Mouse (Mus musculus) gastrocnemius, postnatal 36 days (tissue): ENCODE results near the gene Hexb. TPM values are rescaled to one million over a fixed set of nuclear protein-coding genes. Genes with fewer than 3 reads are reported as not detected.

Experiments used
- DNase-seq, 2 experiments: peaks; one replicate each; pipeline ENCODE4 v3.0.0; 2022
- intact Hi-C: fragments of 180-260 bp; cut with DNase I; formaldehyde crosslinking; loops from one replicate; pipeline ENCODE4 v1.15.1; 2025
- long read RNA-seq, 2 experiments: library from polyadenylated mRNA; stranded (forward); transcript quantifications; one replicate each; pipeline ENCODE4 v2.0.0; 2021
- total RNA-seq, 2 experiments: library from RNA; stranded (reverse); gene quantifications; 2 replicates each; pipeline ENCODE4 v1.2.3; 2021

The Hexb gene
- total RNA-seq: 1 to 10 TPM; 6.8 to 7.7 TPM
- long read RNA-seq, experiment 1, transcript Hexb-201 (14 exons, 1,905 nt): major isoform, 9 of 12 reads
- long read RNA-seq, experiment 1, partial matches to known transcripts: 1 of 12 reads
- long read RNA-seq, experiment 1, other reads (novel, unspliced or antisense): 2 of 12 reads
- long read RNA-seq, experiment 2, transcript Hexb-201 (14 exons, 1,905 nt): major isoform, 5 of 8 reads
- long read RNA-seq, experiment 2, partial matches to known transcripts: 1 of 8 reads
- long read RNA-seq, experiment 2, other reads (novel, unspliced or antisense): 2 of 8 reads

GRCm38 (mm10) chr13:97197932-97198562 lies at the start of gene Hexb:
Hexb (minus strand) TSS chr13:97198357.
- intact Hi-C loops: no loop called here

DNA sequence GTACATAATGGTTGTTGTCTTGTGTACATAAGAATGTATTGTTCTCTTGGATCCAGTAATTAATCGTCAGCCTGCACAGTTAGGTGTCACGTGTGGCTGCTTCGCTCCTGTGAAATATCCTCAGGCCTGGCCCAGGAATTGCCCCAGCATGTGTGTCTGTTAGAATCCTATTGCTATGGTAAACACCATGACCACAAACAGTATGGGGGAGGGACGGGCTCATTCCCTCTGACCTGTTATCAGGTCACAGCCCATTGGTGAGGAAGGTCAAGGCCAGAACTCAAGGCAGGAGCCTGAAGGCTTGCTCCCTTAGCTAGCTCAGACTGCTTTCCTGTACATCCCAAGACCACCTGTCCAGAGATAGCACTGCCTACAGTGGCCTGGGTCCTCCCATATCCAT lies 49.6 kb upstream of the Hexb start:
- intact Hi-C loops: no loop called here
- DNase-seq: no peak

More at GRCm38 (mm10) chr13:97197932-97198562, at the start of gene Hexb:
- peak; percentile 89 to 93 for DNase-seq

DNA sequence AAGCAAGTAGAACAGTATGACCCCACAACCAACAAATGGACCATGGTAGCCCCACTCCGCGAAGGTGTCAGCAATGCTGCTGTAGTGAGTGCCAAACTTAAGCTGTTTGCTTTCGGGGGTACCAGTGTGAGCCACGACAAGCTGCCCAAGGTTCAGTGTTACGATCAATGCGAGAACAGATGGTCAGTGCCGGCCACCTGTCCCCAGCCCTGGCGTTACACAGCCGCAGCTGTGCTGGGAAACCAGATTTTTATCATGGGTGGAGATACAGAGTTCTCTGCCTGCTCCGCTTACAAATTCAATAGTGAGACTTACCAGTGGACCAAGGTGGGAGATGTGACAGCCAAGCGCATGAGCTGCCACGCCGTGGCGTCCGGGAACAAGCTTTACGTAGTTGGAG lies 48.1 kb upstream of the Hexb start:
- intact Hi-C loops: no loop called here
- DNase-seq: no peak

DNA sequence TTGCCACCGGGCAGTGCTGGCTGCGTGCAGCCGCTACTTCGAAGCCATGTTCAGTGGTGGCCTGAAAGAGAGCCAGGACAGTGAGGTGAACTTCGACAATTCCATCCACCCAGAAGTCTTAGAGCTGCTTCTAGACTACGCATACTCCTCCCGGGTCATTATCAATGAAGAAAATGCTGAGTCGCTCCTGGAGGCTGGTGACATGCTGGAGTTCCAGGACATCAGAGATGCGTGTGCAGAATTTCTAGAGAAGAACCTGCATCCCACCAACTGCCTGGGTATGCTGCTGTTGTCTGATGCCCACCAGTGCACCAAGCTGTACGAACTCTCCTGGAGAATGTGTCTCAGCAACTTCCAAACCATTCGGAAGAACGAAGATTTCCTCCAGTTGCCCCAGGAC lies 47.0 kb upstream of the Hexb start:
- DNase-seq: no peak
- intact Hi-C loops: no loop called here

GRCm38 (mm10) chr13:97244712-97245105 lies 46.6 kb upstream of the Hexb start:
- DNase-seq: no peak
- intact Hi-C loops: loop anchor here (5.0 kb wide), 1 partner anchor 363 kb away; no protein-coding TSS in a partner anchor

DNA sequence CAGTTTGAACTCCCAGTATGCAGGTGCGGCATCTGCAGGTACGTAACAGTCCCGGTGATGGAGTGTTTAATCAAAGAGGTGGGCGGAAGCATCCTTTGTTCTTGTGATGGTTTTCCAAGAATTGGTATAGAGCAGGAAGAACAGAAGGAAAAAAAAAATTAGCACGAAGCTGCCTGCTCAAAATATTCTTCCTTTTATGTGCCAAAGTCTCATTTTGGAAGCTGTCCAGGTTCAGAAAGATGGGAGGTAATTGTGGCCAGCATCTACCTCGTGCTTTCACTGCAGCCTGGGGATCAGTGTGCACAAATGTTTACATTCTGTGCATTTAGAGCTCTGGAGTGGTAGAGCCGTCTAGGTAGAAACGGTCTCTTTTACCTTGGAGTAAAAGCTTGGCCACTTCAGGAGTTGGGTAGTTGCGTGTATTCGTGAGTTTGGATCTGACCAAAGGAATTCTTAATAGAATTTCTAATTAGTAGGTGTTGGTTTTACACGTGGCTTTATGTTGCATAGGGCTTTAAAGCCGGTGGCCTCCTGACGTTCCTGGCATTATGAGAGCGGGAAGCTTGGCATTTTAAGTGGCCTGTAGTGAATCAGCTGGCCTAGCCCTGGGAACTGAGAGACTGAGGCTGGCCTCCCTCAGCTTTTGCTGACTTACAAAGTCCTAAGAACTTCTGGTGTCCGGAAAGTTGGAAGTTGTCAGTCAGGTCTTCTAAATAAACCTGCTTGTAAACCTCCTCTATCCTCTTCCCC lies 46.0 kb upstream of the Hexb start:
- intact Hi-C loops: loop anchor here (5.0 kb wide), 1 partner anchor 363 kb away; no protein-coding TSS in a partner anchor
- no peak for DNase-seq

- no peak for DNase-seq
- intact Hi-C loops: loop anchor here (5.0 kb wide), 1 partner anchor 365 kb away; no protein-coding TSS in a partner anchor
These were observed 44.6 kb upstream of the Hexb start for GRCm38 (mm10) chr13:97242716-97243115.

DNA sequence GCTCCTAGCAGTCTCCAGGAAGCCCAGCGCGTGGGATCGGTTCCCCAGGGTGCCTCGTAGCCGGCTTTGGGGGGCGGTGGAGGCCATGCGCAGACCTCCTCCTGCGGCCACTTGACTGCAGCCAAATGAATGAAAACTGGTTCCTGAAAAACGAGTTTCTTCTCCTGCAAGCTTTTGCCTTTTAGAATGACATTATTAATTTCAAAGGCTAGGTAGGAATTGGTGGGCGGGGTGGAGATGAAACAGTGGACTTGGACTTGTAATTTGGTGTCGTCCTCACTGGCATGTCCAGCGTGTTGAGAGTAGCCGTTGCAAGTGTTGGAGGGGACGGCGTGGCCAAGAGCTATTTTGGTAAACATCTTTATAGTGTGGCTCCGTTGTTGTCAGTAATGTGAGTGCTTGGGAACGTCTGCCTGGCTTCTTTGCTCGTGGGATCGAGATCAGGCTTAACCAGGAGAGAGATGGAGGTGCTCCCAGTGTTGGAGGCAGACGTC lies 43.7 kb upstream of the Hexb start:
- DNase-seq: no peak
- intact Hi-C loops: loop anchor here (5.0 kb wide), 1 partner anchor 365 kb away; no protein-coding TSS in a partner anchor

GRCm38 (mm10) chr13:97240965-97241786 lies 43.0 kb upstream of the Hexb start, which contains the start of gene Enc1:
Enc1 (plus strand) TSS chr13:97241105.
- intact Hi-C loops: loop anchor here (5.0 kb wide), 1 partner anchor 366 kb away; no protein-coding TSS in a partner anchor
- DNase-seq: peak; percentile 81 to 83

- intact Hi-C loops: loop anchor here (5.0 kb wide), 1 partner anchor 367 kb away; no protein-coding TSS in a partner anchor
- DNase-seq: peak; percentile 74 to 78
These were observed 42.3 kb upstream of the Hexb start for GRCm38 (mm10) chr13:97240279-97240964.

- peak in 1 of 2 experiments; percentile 40 for DNase-seq
- intact Hi-C loops: loop anchor here (5.0 kb wide), 1 partner anchor 368 kb away; no protein-coding TSS in a partner anchor
These were observed 41.4 kb upstream of the Hexb start for GRCm38 (mm10) chr13:97239343-97240180.

GRCm38 (mm10) chr13:97238181-97238981 lies 40.2 kb upstream of the Hexb start:
- intact Hi-C loops: no loop called here

GRCm38 (mm10) chr13:97237700-97238099 lies 39.5 kb upstream of the Hexb start:
- intact Hi-C loops: no loop called here
- no peak for DNase-seq

More at GRCm38 (mm10) chr13:97238181-97238981, 40.2 kb upstream of the Hexb start:
- no peak for DNase-seq

GRCm38 (mm10) chr13:97235911-97236310 lies 37.8 kb upstream of the Hexb start:
- intact Hi-C loops: loop anchor here (1.0 kb wide), 1 partner anchor 702 kb away; no protein-coding TSS in a partner anchor
- no peak for DNase-seq

- peak; percentile 62 to 78 for DNase-seq
- intact Hi-C loops: loop anchor here (1.0 kb wide), 1 partner anchor 703 kb away; no protein-coding TSS in a partner anchor
These were observed 36.7 kb upstream of the Hexb start for GRCm38 (mm10) chr13:97234785-97235417.

GRCm38 (mm10) chr13:97233092-97233491 lies 34.9 kb upstream of the Hexb start:
- DNase-seq: no peak
- intact Hi-C loops: no loop called here

- intact Hi-C loops: no loop called here
- no peak for DNase-seq
These were observed 31.9 kb upstream of the Hexb start for GRCm38 (mm10) chr13:97230101-97230500.
